ENCODE assay signal across 10 mouse cellular contexts in genomic region chr8:124250785-124251184, GRCm38 (mm10). TPM values are rescaled to one million over a fixed set of nuclear protein-coding genes. Genes with fewer than 3 reads are reported as not detected.
DNase-seq lines count a peak whose midpoint lies in the region; ATAC-seq and TF ChIP-seq lines count a peak whose summit lies in the region.
"Had no signal": no experiment of that assay in that cellular context is flagged by ENCODE, and none has a peak within 500 bp of the region (broad histone marks: within the 10 kb centered on the region; RNA-seq: fewer than 3 reads in every experiment).

No protein-coding gene starts in this region.

- TF ChIP-seq CTCF in C2C12 (IDR thresholded peaks at IDR 0.05; ENCODE audit: control insufficient read depth, insufficient read depth, insufficient read length), result no peak

- peaks cover 25% of the 10 kb centered on the region for H3K79me3 ChIP-seq in C2C12 (ENCODE audit: low read depth)

- H3K4me3 ChIP-seq in C2C12 (ENCODE audit: insufficient read depth, poor library complexity, severe bottlenecking), result no peak overlapping the region
- no peak overlapping the region for H3K4me3 ChIP-seq in intestine, embryonic 15.5 days (replicated peaks)
- no peak overlapping the region for H3K4me3 ChIP-seq in heart, embryonic 11.5 days (ENCODE audit: low read depth, low read length)
- H3K4me3 ChIP-seq: left cerebral cortex, adult 2 months had no signal

- H3K27ac ChIP-seq in intestine, embryonic 15.5 days, result peak overlapping the region; percentile 67
- H3K27ac ChIP-seq in heart, embryonic 11.5 days (ENCODE audit: low read depth, low read length), result no peak overlapping the region
- H3K27ac ChIP-seq: left cerebral cortex, adult 2 months had no signal

- H3K36me3 ChIP-seq in C2C12 (ENCODE audit: control insufficient read depth, insufficient read depth), result peaks cover 7% of the 10 kb centered on the region
- H3K36me3 ChIP-seq in intestine, embryonic 15.5 days, result no peaks in the 10 kb centered on the region
- no peaks in the 10 kb centered on the region for H3K36me3 ChIP-seq in heart, embryonic 11.5 days (ENCODE audit: control insufficient read depth, insufficient read depth, low read length)

- H3K4me2 ChIP-seq in intestine, embryonic 15.5 days (replicated peaks), result no peak overlapping the region
- no peak overlapping the region for H3K4me2 ChIP-seq in heart, embryonic 11.5 days

- 22% methylated on average over 4 of the region's 4 CpGs for WGBS in intestine, embryonic 15.5 days
- WGBS in heart, embryonic 11.5 days (ENCODE audit: insufficient replicate concordance), result 32% methylated on average over 4 of the region's 4 CpGs

- H3K27me3 ChIP-seq in C2C12 (ENCODE audit: control insufficient read depth, insufficient read depth, insufficient read length), result no peaks in the 10 kb centered on the region
- no peaks in the 10 kb centered on the region for H3K27me3 ChIP-seq in intestine, embryonic 15.5 days (replicated peaks)
- H3K27me3 ChIP-seq in heart, embryonic 11.5 days (ENCODE audit: control insufficient read depth, insufficient read depth, low read length), result peaks cover 2% of the 10 kb centered on the region; the same call in 1 of the 2 replicates

- peak; percentile 58; the same call in 1 of the 2 replicates for ATAC-seq in intestine, embryonic 15.5 days
- no peak for ATAC-seq in megakaryocyte-erythroid progenitor cell, adult 5-6 weeks (replicated peaks; ENCODE audit: low FRiP score, low TSS enrichment, poor library complexity, severe bottlenecking)
- ATAC-seq in heart, embryonic 11.5 days (replicated peaks; ENCODE audit: insufficient number of reproducible peaks, low FRiP score, low TSS enrichment), result no peak
- ATAC-seq: activated CD4-positive, CD25-positive, alpha-beta regulatory T cell, adult 4 months had no signal

- H3ac ChIP-seq in C2C12 (ENCODE audit: control insufficient read depth, insufficient read length, low read depth), result no peak overlapping the region

- H3K79me2 ChIP-seq in C2C12 (ENCODE audit: control insufficient read depth, insufficient read depth), result peaks cover 87% of the 10 kb centered on the region

- H3K9me3 ChIP-seq in intestine, embryonic 15.5 days, result no peaks in the 10 kb centered on the region
- H3K9me3 ChIP-seq in heart, embryonic 11.5 days (replicated peaks; ENCODE audit: control insufficient read depth, low read length), result no peaks in the 10 kb centered on the region

- peaks cover 37% of the 10 kb centered on the region for H3K4me1 ChIP-seq in intestine, embryonic 15.5 days (replicated peaks)
- peaks cover 28% of the 10 kb centered on the region for H3K4me1 ChIP-seq in heart, embryonic 11.5 days (ENCODE audit: control insufficient read depth, insufficient read depth, low read length)

- H3K9ac ChIP-seq in intestine, embryonic 15.5 days, result no peak overlapping the region
- H3K9ac ChIP-seq in heart, embryonic 11.5 days (ENCODE audit: low read depth, low read length), result no peak overlapping the region

- DNase-seq in 3T3-L1 (ENCODE audit: low read depth, low spot score), result peak; percentile 64
- DNase-seq in lung, adult 18-20 months, result peak; percentile 76 to 89
- DNase-seq in layer of hippocampus, adult 9-10 months (ENCODE audit: low spot score), result no peak
- DNase-seq in ovary, postnatal 14 days (ENCODE audit: low spot score), result no peak

TF ChIP-seq in C2C12, 6 proteins besides CTCF, POLR2A, EP300 and RAD21:
- TF ChIP-seq CEBPB (IDR thresholded peaks at IDR 0.05; ENCODE audit: low read depth), result peak; percentile 74
- no peak for TF ChIP-seq MAX (IDR thresholded peaks at IDR 0.05)

RNA-seq across cellular contexts. Expression of gene Galnt2, which starts 19.6 kb away (rescaled TPM):
- polyA plus RNA-seq in C2C12 (2012; fragmentation: generic; extraction: Trizol), result 55.5 TPM
- 58.8 and 66.9 TPM in 2 replicates for polyA plus RNA-seq in intestine, embryonic 15.5 days (2015; fragmentation: Nextera tagmentation; extraction: Ambion mirVana)
- total RNA-seq in megakaryocyte-erythroid progenitor cell, adult 5-6 weeks (2014; fragmentation: Nextera tagmentation), result 9.5 and 12.4 TPM in 2 replicates
- 1.9 and 6.8 TPM in 2 replicates for total RNA-seq in megakaryocyte-erythroid progenitor cell, adult 5-6 weeks (2017)
- polyA plus RNA-seq in heart, embryonic 11.5 days (2014; fragmentation: Nextera tagmentation; extraction: Ambion mirVana), result 63.2 and 72.3 TPM in 2 replicates

Comparison
In these comparisons a context has a peak if more than half of its experiments do, and no peak if none do; other contexts are left out.
1. DNase-seq: peak in 3T3-L1 (single experiment) and lung, adult 18-20 months (2 of 2); none in layer of hippocampus, adult 9-10 months (single experiment) and ovary, postnatal 14 days (single experiment).